Mouse (Mus musculus): Measurements from ENCODE around the gene Foxa1. TPM values are rescaled to one million over a fixed set of nuclear protein-coding genes. Genes with fewer than 3 reads are reported as not detected.

Gene Foxa1
- total and polyA plus RNA-seq, 2 experiments, result 4.1 to 15.2 TPM

DNA sequence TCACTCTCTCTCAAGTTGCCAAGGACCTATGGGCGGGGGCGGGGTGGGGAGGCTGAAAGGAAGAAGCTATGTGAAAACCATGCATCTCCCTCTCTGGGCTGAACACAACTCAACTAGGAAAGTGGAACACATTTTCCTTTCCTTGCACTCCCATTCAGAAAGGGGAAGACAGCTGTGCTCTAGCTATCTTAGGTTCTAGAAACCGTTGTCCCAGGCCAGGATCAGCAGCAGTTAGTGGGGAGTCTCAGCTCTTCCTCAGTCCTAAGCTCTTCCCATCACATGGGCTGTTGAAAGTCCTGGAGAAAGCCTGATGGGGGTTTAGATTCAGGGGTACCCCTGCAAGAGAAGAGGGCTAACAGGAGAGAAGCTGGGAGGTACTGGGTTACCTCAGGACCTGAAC lies 7.4 kb upstream of the Foxa1 start:
- H3K9ac ChIP-seq (ENCODE audit: low read depth, low read length), result no peak overlapping the region
- H3K36me3 ChIP-seq (ENCODE audit: control insufficient read depth, insufficient read depth, low read length), result no peaks in the 10 kb centered on the region
- no peak for DNase-seq (ENCODE audit: extremely low read depth, low read depth, low spot score)
- TF ChIP-seq CTCF (IDR thresholded peaks at IDR 0.05; ENCODE audit: low read depth, low read length) (no peak), POLR2A (IDR thresholded peaks at IDR 0.05; ENCODE audit: extremely low read depth, insufficient read depth, low read length) (no peak)
- H3K4me3 ChIP-seq (ENCODE audit: insufficient read depth, low read depth, low read length), result no peak overlapping the region
- WGBS, result 64% methylated on average over 3 of the region's 3 CpGs
- H3K27me3 ChIP-seq (ENCODE audit: control insufficient read depth, insufficient read depth, low read length), result no peaks in the 10 kb centered on the region
- no peaks in the 10 kb centered on the region for H3K4me1 ChIP-seq (ENCODE audit: control insufficient read depth, insufficient read depth, low read length)
- no peak overlapping the region for H3K27ac ChIP-seq (replicated peaks; ENCODE audit: insufficient read depth, low read depth, low read length)
- no peaks in the 10 kb centered on the region for H3K79me2 ChIP-seq (ENCODE audit: control insufficient read depth, insufficient read depth, low read length)

DNA sequence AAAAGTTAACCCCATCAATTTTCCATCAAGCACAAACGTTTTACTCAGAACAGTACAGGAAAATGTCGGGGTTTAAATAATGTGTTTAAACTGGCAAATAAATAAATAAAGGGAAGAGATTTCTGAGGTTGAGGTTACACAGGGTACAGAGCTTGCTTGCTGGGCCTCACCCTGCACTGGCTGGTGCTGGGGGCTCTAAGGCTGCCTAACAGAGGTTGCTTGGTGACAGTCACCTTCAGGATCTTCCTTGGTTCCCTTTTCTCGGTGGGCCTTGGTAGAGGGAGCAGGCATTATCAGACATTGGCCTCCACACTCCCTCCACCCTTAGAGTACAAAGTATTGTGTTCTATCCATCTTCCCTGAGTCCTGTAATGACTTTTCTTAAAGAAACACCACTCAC lies 5.6 kb upstream of the Foxa1 start:
- Histone ChIP-seq H3K27me3 (ENCODE audit: control insufficient read depth, insufficient read depth, low read length) (no peaks in the 10 kb centered on the region), H3K79me2 (ENCODE audit: control insufficient read depth, insufficient read depth, low read length) (no peaks in the 10 kb centered on the region), H3K36me3 (ENCODE audit: control insufficient read depth, insufficient read depth, low read length) (no peaks in the 10 kb centered on the region), H3K4me3 (ENCODE audit: insufficient read depth, low read depth, low read length) (no peak overlapping the region), H3K9ac (ENCODE audit: low read depth, low read length) (no peak overlapping the region), H3K4me1 (ENCODE audit: control insufficient read depth, insufficient read depth, low read length) (no peaks in the 10 kb centered on the region), H3K27ac (replicated peaks; ENCODE audit: insufficient read depth, low read depth, low read length) (no peak overlapping the region)
- TF ChIP-seq POLR2A (IDR thresholded peaks at IDR 0.05; ENCODE audit: extremely low read depth, insufficient read depth, low read length), result no peak
- TF ChIP-seq CTCF (IDR thresholded peaks at IDR 0.05; ENCODE audit: low read depth, low read length), result no peak
- 6% methylated on average over 3 of the region's 3 CpGs for WGBS
- DNase-seq (ENCODE audit: extremely low read depth, low read depth, low spot score), result no peak

DNA sequence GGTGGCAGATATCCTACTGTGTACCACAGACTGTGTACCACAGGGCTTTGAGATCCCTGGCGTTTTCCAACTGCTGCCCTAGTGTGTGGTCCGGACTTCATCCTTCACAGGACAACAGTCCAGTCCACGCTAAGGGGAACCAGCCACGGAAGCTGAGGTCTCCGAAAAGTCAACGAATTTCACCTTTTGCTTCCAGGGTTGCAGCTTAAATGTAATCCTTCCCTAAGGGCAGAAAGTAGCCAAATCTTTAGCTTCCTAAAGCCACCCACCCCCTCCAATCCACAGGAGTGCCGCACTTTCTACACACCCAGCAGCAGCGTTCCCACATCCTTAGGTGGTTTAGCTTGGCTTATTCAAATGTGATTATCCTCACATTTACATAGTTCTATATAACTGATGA lies 4.2 kb upstream of the Foxa1 start:
- Histone ChIP-seq H3K36me3 (ENCODE audit: control insufficient read depth, insufficient read depth, low read length) (no peaks in the 10 kb centered on the region), H3K27ac (replicated peaks; ENCODE audit: insufficient read depth, low read depth, low read length) (no peak overlapping the region), H3K27me3 (ENCODE audit: control insufficient read depth, insufficient read depth, low read length) (no peaks in the 10 kb centered on the region), H3K4me1 (ENCODE audit: control insufficient read depth, insufficient read depth, low read length) (0 out of 2 replicates have a peak, but pooled peaks cover 3% of the 10 kb centered on the region), H3K9ac (ENCODE audit: low read depth, low read length) (no peak overlapping the region), H3K4me3 (ENCODE audit: insufficient read depth, low read depth, low read length) (no peak overlapping the region), H3K79me2 (ENCODE audit: control insufficient read depth, insufficient read depth, low read length) (no peaks in the 10 kb centered on the region)
- no peak for TF ChIP-seq POLR2A (IDR thresholded peaks at IDR 0.05; ENCODE audit: extremely low read depth, insufficient read depth, low read length)
- no peak for TF ChIP-seq CTCF (IDR thresholded peaks at IDR 0.05; ENCODE audit: low read depth, low read length)
- 68% methylated on average over 8 of the region's 8 CpGs for WGBS
- DNase-seq (ENCODE audit: extremely low read depth, low read depth, low spot score), result no peak

DNA sequence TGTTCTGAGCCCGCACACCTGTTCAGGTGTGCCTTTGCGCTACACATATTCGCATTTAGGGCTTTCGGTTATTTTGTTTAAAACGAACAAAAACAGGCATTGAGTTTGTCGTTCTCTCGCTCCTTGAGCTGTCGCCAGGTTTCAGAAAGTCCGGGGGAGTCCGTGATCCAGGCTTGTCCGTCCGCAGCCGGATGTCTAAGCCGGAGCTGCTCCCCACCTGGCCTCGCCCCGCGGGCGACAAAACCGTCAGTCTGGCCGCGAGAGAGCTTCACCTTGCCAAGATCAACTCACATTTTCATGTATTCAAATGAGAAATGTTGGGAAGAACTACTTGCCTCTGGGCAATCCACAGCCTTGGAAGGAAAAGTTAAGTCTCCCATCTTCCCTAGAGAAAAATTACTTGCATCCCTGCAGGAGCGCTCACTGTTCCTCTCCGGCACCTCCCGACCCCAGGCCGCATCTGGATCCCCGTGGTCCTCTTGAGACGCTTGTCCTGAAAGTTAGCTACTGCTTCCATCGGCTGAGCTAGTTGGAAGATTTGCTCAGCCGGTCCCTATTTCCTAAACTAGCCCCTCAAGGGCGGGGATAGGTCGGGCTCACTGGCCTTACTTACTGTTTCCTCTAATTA lies 3.6 kb upstream of the Foxa1 start:
- no peak overlapping the region for H3K27ac ChIP-seq (replicated peaks; ENCODE audit: insufficient read depth, low read depth, low read length)
- WGBS, result 59% methylated on average over 31 of the region's 31 CpGs
- no peaks in the 10 kb centered on the region for H3K36me3 ChIP-seq (ENCODE audit: control insufficient read depth, insufficient read depth, low read length)
- TF ChIP-seq CTCF (IDR thresholded peaks at IDR 0.05; ENCODE audit: low read depth, low read length) (no peak), POLR2A (IDR thresholded peaks at IDR 0.05; ENCODE audit: extremely low read depth, insufficient read depth, low read length) (no peak)
- DNase-seq (ENCODE audit: extremely low read depth, low read depth, low spot score), result no peak
- no peaks in the 10 kb centered on the region for H3K27me3 ChIP-seq (ENCODE audit: control insufficient read depth, insufficient read depth, low read length)
- H3K9ac ChIP-seq (ENCODE audit: low read depth, low read length), result no peak overlapping the region
- H3K4me1 ChIP-seq (ENCODE audit: control insufficient read depth, insufficient read depth, low read length), result 0 out of 2 replicates have a peak, but pooled peaks cover 3% of the 10 kb centered on the region
- no peaks in the 10 kb centered on the region for H3K79me2 ChIP-seq (ENCODE audit: control insufficient read depth, insufficient read depth, low read length)
- no peak overlapping the region for H3K4me3 ChIP-seq (ENCODE audit: insufficient read depth, low read depth, low read length)

DNA sequence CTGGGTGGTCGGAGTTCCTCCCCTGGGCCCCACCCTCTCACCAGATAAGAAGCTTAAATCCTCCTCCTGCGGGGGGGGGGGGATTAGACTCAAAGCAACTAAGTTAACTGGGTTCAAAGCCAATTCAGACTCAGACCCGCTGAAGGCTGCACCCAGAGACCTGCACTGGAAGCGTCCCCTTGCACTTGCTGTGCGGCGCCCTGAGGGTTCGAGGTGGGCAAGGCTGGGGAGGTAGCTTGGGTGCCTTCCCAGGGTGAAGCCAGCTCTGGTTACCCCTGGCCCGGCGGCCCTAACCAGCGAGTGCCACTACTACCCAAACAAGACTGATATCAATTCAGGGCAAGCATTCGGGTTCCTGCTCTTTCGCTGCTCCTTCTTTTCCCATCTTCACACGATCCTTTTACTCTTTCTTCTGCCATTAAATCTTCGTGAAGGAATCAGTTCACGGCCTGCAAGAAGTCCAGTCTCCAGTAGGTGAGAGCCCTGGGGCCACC lies 3.0 kb upstream of the Foxa1 start:
- no peak for DNase-seq (ENCODE audit: extremely low read depth, low read depth, low spot score)
- no peaks in the 10 kb centered on the region for H3K79me2 ChIP-seq (ENCODE audit: control insufficient read depth, insufficient read depth, low read length)
- H3K4me3 ChIP-seq (ENCODE audit: insufficient read depth, low read depth, low read length), result no peak overlapping the region
- H3K4me1 ChIP-seq (ENCODE audit: control insufficient read depth, insufficient read depth, low read length), result 0 out of 2 replicates have a peak, but pooled peaks cover 3% of the 10 kb centered on the region
- no peaks in the 10 kb centered on the region for H3K36me3 ChIP-seq (ENCODE audit: control insufficient read depth, insufficient read depth, low read length)
- TF ChIP-seq CTCF (IDR thresholded peaks at IDR 0.05; ENCODE audit: low read depth, low read length), result no peak
- no peak for TF ChIP-seq POLR2A (IDR thresholded peaks at IDR 0.05; ENCODE audit: extremely low read depth, insufficient read depth, low read length)
- H3K27ac ChIP-seq (replicated peaks; ENCODE audit: insufficient read depth, low read depth, low read length), result no peak overlapping the region
- 52% methylated on average over 15 of the region's 15 CpGs for WGBS
- no peak overlapping the region for H3K9ac ChIP-seq (ENCODE audit: low read depth, low read length)
- no peaks in the 10 kb centered on the region for H3K27me3 ChIP-seq (ENCODE audit: control insufficient read depth, insufficient read depth, low read length)

DNA sequence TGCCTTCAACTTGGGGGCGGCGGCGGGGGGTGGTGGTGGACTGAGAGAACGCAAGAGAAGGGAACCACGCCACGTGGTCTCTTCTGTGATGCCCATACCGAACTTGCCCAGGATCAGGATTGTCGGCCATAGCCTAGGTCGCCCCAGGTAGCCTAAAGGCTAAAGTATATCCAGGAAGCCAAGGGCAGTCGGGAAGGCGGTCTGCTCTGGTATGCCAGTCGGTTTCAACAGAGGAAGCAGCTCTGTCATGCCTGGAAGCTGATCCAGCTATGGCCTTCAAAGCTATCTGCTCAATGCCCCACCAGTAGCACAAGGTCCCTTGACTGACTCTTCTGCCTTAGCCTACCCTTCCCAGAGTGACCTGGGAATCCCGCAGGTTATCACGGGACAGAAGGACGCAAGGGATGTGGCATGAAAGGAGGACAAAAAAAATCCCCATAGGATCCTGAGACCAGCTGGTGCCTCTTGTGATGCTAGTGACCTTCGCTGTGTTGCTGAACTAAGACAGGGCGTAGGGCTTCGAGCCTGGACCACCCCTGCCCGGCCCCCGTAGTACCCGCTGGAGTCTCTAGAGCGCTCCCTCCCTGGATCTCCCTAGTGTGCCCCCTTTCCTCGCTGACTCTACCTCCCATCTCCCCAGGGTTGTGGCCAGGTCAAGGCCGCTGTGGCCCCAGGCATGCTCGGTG lies 2.4 kb upstream of the Foxa1 start:
- Histone ChIP-seq H3K9ac (ENCODE audit: low read depth, low read length) (no peak overlapping the region), H3K27ac (replicated peaks; ENCODE audit: insufficient read depth, low read depth, low read length) (no peak overlapping the region), H3K79me2 (ENCODE audit: control insufficient read depth, insufficient read depth, low read length) (no peaks in the 10 kb centered on the region), H3K36me3 (ENCODE audit: control insufficient read depth, insufficient read depth, low read length) (no peaks in the 10 kb centered on the region), H3K4me3 (ENCODE audit: insufficient read depth, low read depth, low read length) (no peak overlapping the region), H3K27me3 (ENCODE audit: control insufficient read depth, insufficient read depth, low read length) (no peaks in the 10 kb centered on the region), H3K4me1 (ENCODE audit: control insufficient read depth, insufficient read depth, low read length) (0 out of 2 replicates have a peak, but pooled peaks cover 3% of the 10 kb centered on the region)
- DNase-seq (ENCODE audit: extremely low read depth, low read depth, low spot score), result no peak
- WGBS, result 64% methylated on average over 25 of the region's 25 CpGs
- TF ChIP-seq POLR2A (IDR thresholded peaks at IDR 0.05; ENCODE audit: extremely low read depth, insufficient read depth, low read length) (no peak), CTCF (IDR thresholded peaks at IDR 0.05; ENCODE audit: low read depth, low read length) (no peak)

Measured in liver, adult 2 months (tissue).